Mouse (Mus musculus): ENCODE results near the gene Dis3l2. TPM values are rescaled to one million over a fixed set of nuclear protein-coding genes. Genes with fewer than 3 reads are reported as not detected.

Dis3l2 gene
- polyA plus RNA-seq, 1 experiment: 22.6 TPM

DNA sequence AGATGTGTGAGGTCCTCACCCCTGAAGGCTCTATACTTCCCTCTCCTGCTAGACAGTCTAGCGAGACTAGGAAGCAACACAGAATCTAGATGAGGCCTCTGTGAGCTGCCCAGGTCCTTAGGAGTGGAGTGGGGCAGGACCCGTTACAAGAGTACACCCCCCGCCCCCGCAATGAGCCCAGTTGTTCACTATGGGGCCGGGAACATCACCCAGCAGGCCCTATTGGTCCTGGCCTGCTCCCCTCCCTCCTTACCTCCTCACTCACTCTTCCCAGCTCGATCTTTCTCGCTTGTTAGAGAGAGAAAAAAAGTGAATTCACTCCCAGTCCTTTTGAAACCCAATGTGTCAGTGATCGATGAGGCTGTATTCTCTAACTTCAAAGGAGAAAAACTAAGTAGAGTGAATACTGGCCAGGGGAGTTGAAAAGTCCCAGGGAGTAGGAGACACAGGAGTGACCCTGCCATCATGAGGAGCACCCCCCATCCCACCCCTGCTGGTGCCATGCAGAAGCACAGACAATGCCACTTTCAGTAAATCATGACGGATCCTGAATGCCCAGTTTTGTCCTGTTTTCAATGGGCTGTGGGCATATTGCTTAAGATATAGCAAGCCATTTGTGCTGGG is 299.0 kb downstream of the Dis3l2 start:
- 69% methylated on average over 9 of the region's 9 CpGs for WGBS
- Histone ChIP-seq H3K4me3 (replicated peaks; ENCODE audit: insufficient read depth, low read depth, low read length) (no peak overlapping the region), H3K27me3 (ENCODE audit: control insufficient read depth, insufficient read depth, low read length) (no peaks in the 10 kb centered on the region), H3K27ac (ENCODE audit: insufficient read depth, low read length) (no peak overlapping the region), H3K4me1 (ENCODE audit: control insufficient read depth, insufficient read depth, low read length) (no peaks in the 10 kb centered on the region)
- no peak for DNase-seq
- TF ChIP-seq POLR2A (IDR thresholded peaks at IDR 0.05; ENCODE audit: borderline replicate concordance, insufficient read depth, low read length) (no peak), CTCF (IDR thresholded peaks at IDR 0.05; ENCODE audit: borderline replicate concordance, insufficient read depth, low read depth, low read length) (no peak)

DNA sequence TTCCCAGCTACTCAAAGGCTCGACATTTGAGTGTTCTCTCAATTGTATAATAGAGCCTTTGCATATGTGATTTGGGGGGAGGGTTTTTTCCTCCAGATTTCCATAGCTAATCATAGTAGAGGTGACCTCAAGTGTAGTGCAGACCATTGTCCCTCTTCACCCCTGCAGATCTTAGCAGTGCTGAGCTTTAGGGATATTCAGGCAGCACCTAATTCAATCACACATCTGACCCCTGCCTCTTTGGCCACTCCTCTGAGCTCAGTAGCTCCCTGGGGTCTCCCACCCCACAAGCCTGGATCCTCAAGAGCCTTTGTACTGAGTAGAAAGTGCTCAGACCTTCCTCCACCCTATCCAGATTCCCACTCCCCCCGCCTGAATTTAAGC is 299.6 kb downstream of the Dis3l2 start:
- Histone ChIP-seq H3K4me1 (ENCODE audit: control insufficient read depth, insufficient read depth, low read length) (no peaks in the 10 kb centered on the region), H3K4me3 (replicated peaks; ENCODE audit: insufficient read depth, low read depth, low read length) (no peak overlapping the region), H3K27me3 (ENCODE audit: control insufficient read depth, insufficient read depth, low read length) (no peaks in the 10 kb centered on the region), H3K27ac (ENCODE audit: insufficient read depth, low read length) (no peak overlapping the region)
- TF ChIP-seq POLR2A (IDR thresholded peaks at IDR 0.05; ENCODE audit: borderline replicate concordance, insufficient read depth, low read length) (no peak), CTCF (IDR thresholded peaks at IDR 0.05; ENCODE audit: borderline replicate concordance, insufficient read depth, low read depth, low read length) (no peak)
- WGBS: 77% methylated on average over 2 of the region's 2 CpGs
- no peak for DNase-seq

DNA sequence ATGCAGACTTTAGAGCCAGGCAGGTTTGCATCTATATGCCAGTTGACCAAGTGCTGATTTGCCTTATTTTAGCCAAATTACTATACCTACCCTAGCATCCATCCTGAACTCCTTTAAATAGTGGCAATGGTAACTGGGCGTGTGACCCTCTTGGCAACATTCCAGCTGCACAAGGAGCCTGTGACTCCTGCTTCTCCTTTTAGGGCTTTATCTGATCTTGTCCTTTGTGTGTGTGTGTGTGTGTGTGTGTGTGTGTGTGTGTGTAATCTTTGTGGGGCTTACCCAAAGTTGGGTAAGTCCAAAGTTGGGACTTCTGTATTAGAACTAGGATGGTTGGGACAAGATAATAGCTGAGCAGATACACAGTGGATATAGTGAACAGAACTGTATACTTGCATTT is 302.8 kb downstream of the Dis3l2 start:
- DNase-seq: no peak
- Histone ChIP-seq H3K4me3 (replicated peaks; ENCODE audit: insufficient read depth, low read depth, low read length) (no peak overlapping the region), H3K27me3 (ENCODE audit: control insufficient read depth, insufficient read depth, low read length) (no peaks in the 10 kb centered on the region), H3K4me1 (ENCODE audit: control insufficient read depth, insufficient read depth, low read length) (peaks cover 8% of the 10 kb centered on the region), H3K27ac (ENCODE audit: insufficient read depth, low read length) (no peak overlapping the region)
- WGBS: 88% methylated on average over 1 of the region's 1 CpGs
- no peak for TF ChIP-seq POLR2A (IDR thresholded peaks at IDR 0.05; ENCODE audit: borderline replicate concordance, insufficient read depth, low read length)
- TF ChIP-seq CTCF (IDR thresholded peaks at IDR 0.05; ENCODE audit: borderline replicate concordance, insufficient read depth, low read depth, low read length): no peak

DNA sequence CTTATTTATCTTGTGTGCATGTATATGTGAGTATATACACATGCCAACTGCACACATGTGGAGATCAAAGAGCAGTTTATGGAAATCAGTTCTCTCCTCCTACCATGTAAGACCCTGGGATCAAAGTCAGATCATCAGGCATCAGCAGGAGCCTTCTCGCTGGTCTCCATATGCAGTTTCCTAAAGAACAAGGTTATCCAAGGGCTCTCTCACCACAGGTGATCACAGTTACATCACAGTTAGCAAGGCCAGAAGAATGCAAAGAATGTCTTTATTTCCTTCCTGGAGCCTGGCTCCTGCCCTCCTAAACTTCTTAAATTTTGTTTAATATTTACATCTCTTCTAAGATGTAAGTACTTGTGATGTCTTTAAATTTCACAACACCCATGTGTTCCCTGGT is 304.6 kb downstream of the Dis3l2 start:
- Histone ChIP-seq H3K27ac (ENCODE audit: insufficient read depth, low read length) (no peak overlapping the region), H3K4me1 (ENCODE audit: control insufficient read depth, insufficient read depth, low read length) (peaks cover 18% of the 10 kb centered on the region), H3K27me3 (ENCODE audit: control insufficient read depth, insufficient read depth, low read length) (no peaks in the 10 kb centered on the region), H3K4me3 (replicated peaks; ENCODE audit: insufficient read depth, low read depth, low read length) (no peak overlapping the region)
- DNase-seq: no peak
- no peak for TF ChIP-seq CTCF (IDR thresholded peaks at IDR 0.05; ENCODE audit: borderline replicate concordance, insufficient read depth, low read depth, low read length)
- TF ChIP-seq POLR2A (IDR thresholded peaks at IDR 0.05; ENCODE audit: borderline replicate concordance, insufficient read depth, low read length): no peak
- 72% methylated on average over 1 of the region's 1 CpGs for WGBS

DNA sequence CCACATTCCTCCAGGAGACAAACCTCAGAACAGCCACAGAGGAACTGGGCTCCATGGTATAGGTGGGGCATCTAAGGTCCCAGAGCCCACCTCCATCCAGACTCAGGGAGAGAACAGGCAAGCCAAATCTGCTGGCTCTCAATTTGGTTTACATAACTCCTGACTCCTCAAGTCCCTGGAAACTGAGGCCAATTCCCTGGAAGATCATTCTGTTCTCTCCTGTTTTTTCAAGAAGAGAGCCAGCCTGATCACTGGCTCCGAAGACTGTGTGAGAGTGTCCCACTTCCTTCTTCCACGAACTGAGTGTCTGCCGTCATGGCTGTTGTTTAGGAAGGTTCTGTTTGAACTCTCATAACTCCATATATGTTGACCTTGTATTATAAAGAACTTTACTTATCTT is 305.5 kb downstream of the Dis3l2 start:
- Histone ChIP-seq H3K4me3 (replicated peaks; ENCODE audit: insufficient read depth, low read depth, low read length) (no peak overlapping the region), H3K27me3 (ENCODE audit: control insufficient read depth, insufficient read depth, low read length) (no peaks in the 10 kb centered on the region), H3K4me1 (ENCODE audit: control insufficient read depth, insufficient read depth, low read length) (peaks cover 18% of the 10 kb centered on the region), H3K27ac (ENCODE audit: insufficient read depth, low read length) (no peak overlapping the region)
- no peak for TF ChIP-seq CTCF (IDR thresholded peaks at IDR 0.05; ENCODE audit: borderline replicate concordance, insufficient read depth, low read depth, low read length)
- no peak for TF ChIP-seq POLR2A (IDR thresholded peaks at IDR 0.05; ENCODE audit: borderline replicate concordance, insufficient read depth, low read length)
- DNase-seq: no peak
- WGBS: 92% methylated on average over 3 of the region's 3 CpGs

DNA sequence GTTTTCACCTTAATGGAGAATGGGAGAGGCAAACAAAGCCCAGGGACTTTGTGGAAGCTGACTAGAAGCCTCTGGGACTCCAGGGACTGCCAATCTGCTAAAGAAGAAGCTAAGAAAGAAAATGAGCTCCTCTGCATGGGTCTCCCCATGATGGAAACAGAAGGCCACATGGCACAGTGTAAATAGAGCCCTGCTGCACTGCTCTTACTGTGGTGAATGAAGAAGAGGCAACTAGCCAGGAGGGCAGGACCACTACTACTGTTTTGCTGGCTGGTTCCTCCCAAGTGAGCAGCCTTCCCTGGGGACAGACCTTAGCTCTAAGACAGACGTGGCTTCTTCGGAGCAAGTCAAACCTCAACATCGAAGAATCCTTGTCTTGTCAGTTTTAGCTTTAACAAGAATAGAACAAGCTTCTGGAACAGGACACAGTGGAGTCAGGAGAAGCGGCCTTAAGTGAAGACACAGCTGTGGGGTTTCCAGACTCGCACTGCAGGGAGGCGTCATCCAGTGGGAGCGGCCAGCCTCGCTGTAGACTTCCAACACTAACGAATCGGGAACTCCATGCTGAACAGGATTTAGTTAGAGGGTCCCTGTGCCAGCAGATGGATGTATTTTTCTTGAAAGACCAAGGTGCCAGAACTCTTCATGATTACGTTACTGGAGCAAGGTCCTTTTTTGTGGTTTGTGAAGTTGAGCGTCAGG is 307.2 kb downstream of the Dis3l2 start:
- Histone ChIP-seq H3K4me3 (replicated peaks; ENCODE audit: insufficient read depth, low read depth, low read length) (no peak overlapping the region), H3K27me3 (ENCODE audit: control insufficient read depth, insufficient read depth, low read length) (no peaks in the 10 kb centered on the region), H3K27ac (ENCODE audit: insufficient read depth, low read length) (no peak overlapping the region), H3K4me1 (ENCODE audit: control insufficient read depth, insufficient read depth, low read length) (peaks cover 25% of the 10 kb centered on the region)
- TF ChIP-seq CTCF (IDR thresholded peaks at IDR 0.05; ENCODE audit: borderline replicate concordance, insufficient read depth, low read depth, low read length): no peak
- TF ChIP-seq POLR2A (IDR thresholded peaks at IDR 0.05; ENCODE audit: borderline replicate concordance, insufficient read depth, low read length): no peak
- 84% methylated on average over 12 of the region's 12 CpGs for WGBS
- no peak for DNase-seq

DNA sequence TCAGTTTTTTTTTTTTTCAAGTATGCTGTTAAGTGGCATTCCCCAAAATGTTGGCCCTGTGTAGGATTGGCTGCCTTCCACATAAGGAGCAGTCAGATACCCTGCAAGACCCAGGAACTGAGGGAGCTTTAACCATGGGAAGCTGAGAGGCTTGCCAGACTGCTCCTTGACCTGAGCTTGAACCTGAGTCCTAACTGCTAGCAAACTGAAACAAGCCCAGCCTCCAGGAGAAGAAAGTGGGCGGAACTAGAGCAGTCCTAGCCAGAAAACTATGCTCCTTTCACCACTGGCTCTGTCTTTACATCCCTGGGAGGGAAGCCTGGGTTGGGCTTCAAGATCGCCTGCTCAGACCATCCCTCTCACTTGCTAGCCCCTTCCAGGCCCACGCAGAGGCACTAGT is 308.1 kb downstream of the Dis3l2 start:
- Histone ChIP-seq H3K4me1 (ENCODE audit: control insufficient read depth, insufficient read depth, low read length) (peaks cover 25% of the 10 kb centered on the region), H3K27me3 (ENCODE audit: control insufficient read depth, insufficient read depth, low read length) (no peaks in the 10 kb centered on the region), H3K4me3 (replicated peaks; ENCODE audit: insufficient read depth, low read depth, low read length) (no peak overlapping the region), H3K27ac (ENCODE audit: insufficient read depth, low read length) (0 out of 2 replicates have a peak overlapping the region, but pooled peaks have one; percentile 12)
- 97% methylated on average over 3 of the region's 3 CpGs for WGBS
- DNase-seq: no peak
- TF ChIP-seq CTCF (IDR thresholded peaks at IDR 0.05; ENCODE audit: borderline replicate concordance, insufficient read depth, low read depth, low read length): no peak
- no peak for TF ChIP-seq POLR2A (IDR thresholded peaks at IDR 0.05; ENCODE audit: borderline replicate concordance, insufficient read depth, low read length)

DNA sequence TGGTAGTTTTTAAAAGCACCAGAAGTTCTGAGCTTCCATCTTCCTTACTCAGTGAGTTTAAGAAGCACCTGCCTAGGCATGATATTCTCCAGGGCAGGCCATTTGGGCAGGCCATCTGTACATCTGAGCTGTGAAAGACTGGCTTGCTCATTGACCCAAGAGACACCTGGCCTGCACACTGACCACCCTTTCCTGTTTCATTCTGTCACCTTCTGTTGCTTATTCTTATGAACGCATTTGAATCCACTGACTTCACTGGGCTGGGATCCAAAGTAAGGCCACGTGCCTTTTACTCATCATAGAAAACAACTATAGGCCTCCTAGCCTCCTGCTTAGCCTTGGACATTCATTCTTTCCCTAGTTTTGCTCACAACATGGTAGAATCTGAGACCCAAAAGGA is 309.0 kb downstream of the Dis3l2 start:
- no peak overlapping the region for H3K4me3 ChIP-seq (replicated peaks; ENCODE audit: insufficient read depth, low read depth, low read length)
- peak overlapping the region; percentile 9; the same call in 1 of the 2 replicates for H3K27ac ChIP-seq (ENCODE audit: insufficient read depth, low read length)
- 4% methylated on average over 2 of the region's 2 CpGs for WGBS
- H3K27me3 ChIP-seq (ENCODE audit: control insufficient read depth, insufficient read depth, low read length): no peaks in the 10 kb centered on the region
- TF ChIP-seq CTCF (IDR thresholded peaks at IDR 0.05; ENCODE audit: borderline replicate concordance, insufficient read depth, low read depth, low read length): no peak
- TF ChIP-seq POLR2A (IDR thresholded peaks at IDR 0.05; ENCODE audit: borderline replicate concordance, insufficient read depth, low read length): no peak
- peaks cover 25% of the 10 kb centered on the region for H3K4me1 ChIP-seq (ENCODE audit: control insufficient read depth, insufficient read depth, low read length)
- peak; percentile 80 to 93 for DNase-seq

Measured in cerebellum, adult 2 months (tissue).